Mouse (Mus musculus): ENCODE data around the gene Gpt2. TPM values are rescaled to one million over a fixed set of nuclear protein-coding genes. Genes with fewer than 3 reads are reported as not detected.

Gpt2 gene
- polyA plus RNA-seq (2012; ENCODE audit: insufficient read depth, insufficient read length, missing spikeins), result 6.1 and 7.4 TPM in 2 replicates

DNA sequence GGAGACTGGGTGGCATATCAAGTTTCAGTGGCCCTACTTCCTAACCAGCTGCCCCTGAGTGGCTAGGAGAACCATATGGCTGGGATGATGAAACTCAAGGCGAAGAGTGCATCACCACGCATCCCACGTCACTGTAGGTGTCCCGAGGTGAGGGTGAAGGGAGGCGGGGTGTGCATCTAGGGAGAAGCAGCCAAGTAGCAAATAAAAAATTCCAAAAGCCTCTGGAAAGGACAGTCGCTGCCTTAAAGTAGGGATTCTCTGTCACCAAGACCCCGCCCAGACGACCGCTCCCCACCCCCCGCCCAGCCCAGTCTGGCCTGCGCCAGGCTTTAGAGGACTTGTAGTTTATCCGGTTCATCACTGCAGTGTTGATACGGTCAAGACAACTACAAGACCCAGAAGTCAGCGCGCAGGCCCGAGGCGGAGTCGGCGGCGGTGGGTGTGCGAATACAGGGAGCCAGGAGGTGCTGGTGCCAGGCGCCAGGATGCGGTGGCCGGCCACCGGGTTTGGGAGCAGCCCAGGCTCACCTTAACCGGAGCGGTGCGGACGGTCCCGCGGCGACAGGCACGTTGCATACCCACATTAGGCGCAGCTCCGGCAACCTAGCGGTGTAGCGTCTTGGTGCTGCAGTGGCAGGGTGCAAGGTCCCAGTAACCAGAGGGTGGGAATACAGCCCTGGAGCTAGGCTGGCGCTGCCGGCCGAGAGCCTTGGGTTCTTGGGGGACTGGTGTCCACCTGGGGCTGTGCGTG is at the start of gene Gpt2:
Gpt2 (plus strand) TSS at position 452 of the 751 bp plus-strand sequence.
- Histone ChIP-seq H3K27ac (ENCODE audit: insufficient read depth, low read depth, low read length) (no peak within 1 kb of the TSS), H3K4me3 (ENCODE audit: insufficient read depth, low read length) (peak within 1 kb of the TSS; percentile 90), H3K4me1 (ENCODE audit: control insufficient read depth, insufficient read depth, low read length) (peaks cover 5% of the 10 kb centered on the region; the same call in 1 of the 2 replicates)
- TF ChIP-seq POLR2A (IDR thresholded peaks at IDR 0.05; ENCODE audit: borderline replicate concordance, low read depth, low read length) (no peak), CTCF (IDR thresholded peaks at IDR 0.05; ENCODE audit: low read depth, low read length) (no peak)

GRCm38 (mm10) chr8:85444092-85444491 is 48.3 kb upstream of the Gpt2 start:
- Histone ChIP-seq H3K4me1 (ENCODE audit: control insufficient read depth, insufficient read depth, low read length) (no peaks in the 10 kb centered on the region), H3K4me3 (ENCODE audit: insufficient read depth, low read length) (no peak overlapping the region), H3K27ac (ENCODE audit: insufficient read depth, low read depth, low read length) (no peak overlapping the region)
- TF ChIP-seq POLR2A (IDR thresholded peaks at IDR 0.05; ENCODE audit: borderline replicate concordance, low read depth, low read length) (no peak), CTCF (IDR thresholded peaks at IDR 0.05; ENCODE audit: low read depth, low read length) (no peak)

- Histone ChIP-seq H3K27ac (ENCODE audit: insufficient read depth, low read depth, low read length) (no peak overlapping the region), H3K4me3 (ENCODE audit: insufficient read depth, low read length) (no peak overlapping the region), H3K4me1 (ENCODE audit: control insufficient read depth, insufficient read depth, low read length) (peaks cover 5% of the 10 kb centered on the region; the same call in 1 of the 2 replicates)
- TF ChIP-seq POLR2A (IDR thresholded peaks at IDR 0.05; ENCODE audit: borderline replicate concordance, low read depth, low read length) (no peak), CTCF (IDR thresholded peaks at IDR 0.05; ENCODE audit: low read depth, low read length) (no peak)
Measured at GRCm38 (mm10) chr8:85445936-85446685, 46.3 kb upstream of the Gpt2 start.

GRCm38 (mm10) chr8:85450335-85450734 is 42.0 kb upstream of the Gpt2 start:
- H3K27ac ChIP-seq (ENCODE audit: insufficient read depth, low read depth, low read length), result no peak overlapping the region
- TF ChIP-seq CTCF (IDR thresholded peaks at IDR 0.05; ENCODE audit: low read depth, low read length), result no peak
- no peak for TF ChIP-seq POLR2A (IDR thresholded peaks at IDR 0.05; ENCODE audit: borderline replicate concordance, low read depth, low read length)
- no peak overlapping the region for H3K4me3 ChIP-seq (ENCODE audit: insufficient read depth, low read length)
- peaks cover 5% of the 10 kb centered on the region; the same call in 1 of the 2 replicates for H3K4me1 ChIP-seq (ENCODE audit: control insufficient read depth, insufficient read depth, low read length)

GRCm38 (mm10) chr8:85452328-85452727 is 40.0 kb upstream of the Gpt2 start:
- Histone ChIP-seq H3K4me3 (ENCODE audit: insufficient read depth, low read length) (no peak overlapping the region), H3K27ac (ENCODE audit: insufficient read depth, low read depth, low read length) (no peak overlapping the region), H3K4me1 (ENCODE audit: control insufficient read depth, insufficient read depth, low read length) (peaks cover 5% of the 10 kb centered on the region; the same call in 1 of the 2 replicates)
- no peak for TF ChIP-seq CTCF (IDR thresholded peaks at IDR 0.05; ENCODE audit: low read depth, low read length)

DNA sequence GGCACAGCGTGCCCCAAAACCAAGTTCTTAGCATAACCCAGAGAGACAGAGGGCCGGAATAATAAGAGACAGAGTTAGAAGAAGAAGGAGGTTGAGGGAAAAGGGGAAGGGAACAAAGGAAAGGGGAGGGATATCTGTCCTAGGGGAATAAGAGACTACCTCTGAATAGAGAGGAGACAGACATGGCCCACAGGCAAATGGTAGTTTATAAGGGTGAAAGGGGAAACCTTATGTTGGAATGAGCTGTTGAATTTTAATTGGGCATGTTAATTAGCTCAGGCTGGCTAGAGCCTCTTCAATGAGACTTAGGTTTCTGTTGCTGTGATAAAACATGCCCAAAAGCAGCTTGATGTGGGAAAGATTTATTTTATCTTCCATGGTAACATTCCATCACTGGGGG is 39.1 kb upstream of the Gpt2 start:
- H3K27ac ChIP-seq (ENCODE audit: insufficient read depth, low read depth, low read length), result no peak overlapping the region
- TF ChIP-seq POLR2A (IDR thresholded peaks at IDR 0.05; ENCODE audit: borderline replicate concordance, low read depth, low read length) (no peak), CTCF (IDR thresholded peaks at IDR 0.05; ENCODE audit: low read depth, low read length) (no peak)
- no peak overlapping the region for H3K4me3 ChIP-seq (ENCODE audit: insufficient read depth, low read length)
- peaks cover 5% of the 10 kb centered on the region; the same call in 1 of the 2 replicates for H3K4me1 ChIP-seq (ENCODE audit: control insufficient read depth, insufficient read depth, low read length)

- peaks cover 5% of the 10 kb centered on the region; the same call in 1 of the 2 replicates for H3K4me1 ChIP-seq (ENCODE audit: control insufficient read depth, insufficient read depth, low read length)
- H3K27ac ChIP-seq (ENCODE audit: insufficient read depth, low read depth, low read length), result no peak overlapping the region
- TF ChIP-seq POLR2A (IDR thresholded peaks at IDR 0.05; ENCODE audit: borderline replicate concordance, low read depth, low read length), result no peak
- TF ChIP-seq CTCF (IDR thresholded peaks at IDR 0.05; ENCODE audit: low read depth, low read length), result no peak
- no peak overlapping the region for H3K4me3 ChIP-seq (ENCODE audit: insufficient read depth, low read length)
Measured at GRCm38 (mm10) chr8:85454750-85455149, 37.6 kb upstream of the Gpt2 start.

GRCm38 (mm10) chr8:85456536-85456935 is 35.8 kb upstream of the Gpt2 start:
- no peaks in the 10 kb centered on the region for H3K4me1 ChIP-seq (ENCODE audit: control insufficient read depth, insufficient read depth, low read length)
- H3K4me3 ChIP-seq (ENCODE audit: insufficient read depth, low read length), result no peak overlapping the region
- H3K27ac ChIP-seq (ENCODE audit: insufficient read depth, low read depth, low read length), result no peak overlapping the region
- no peak for TF ChIP-seq POLR2A (IDR thresholded peaks at IDR 0.05; ENCODE audit: borderline replicate concordance, low read depth, low read length)
- peak; percentile 66 for TF ChIP-seq CTCF (IDR thresholded peaks at IDR 0.05; ENCODE audit: low read depth, low read length)

DNA sequence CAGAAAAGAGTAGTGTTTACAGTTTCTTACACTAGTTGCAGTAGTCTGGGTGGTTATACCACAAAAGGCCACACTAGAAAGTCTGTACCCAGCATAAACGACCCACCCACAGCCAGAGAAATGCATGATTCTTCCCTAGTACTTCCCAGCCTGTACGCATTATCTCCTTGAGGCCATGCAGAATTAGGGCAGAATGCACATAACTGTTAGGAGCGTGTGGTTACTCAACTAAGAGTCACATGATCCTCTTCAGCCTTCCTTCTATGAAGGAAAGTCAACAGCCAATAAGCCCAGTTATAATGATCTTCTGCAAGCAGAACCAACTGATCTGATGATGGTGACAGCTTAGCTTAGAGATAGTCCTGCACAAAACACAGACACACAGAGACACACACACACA is 32.8 kb upstream of the Gpt2 start:
- Histone ChIP-seq H3K4me1 (ENCODE audit: control insufficient read depth, insufficient read depth, low read length) (no peaks in the 10 kb centered on the region), H3K27ac (ENCODE audit: insufficient read depth, low read depth, low read length) (no peak overlapping the region), H3K4me3 (ENCODE audit: insufficient read depth, low read length) (no peak overlapping the region)
- TF ChIP-seq CTCF (IDR thresholded peaks at IDR 0.05; ENCODE audit: low read depth, low read length) (no peak), POLR2A (IDR thresholded peaks at IDR 0.05; ENCODE audit: borderline replicate concordance, low read depth, low read length) (no peak)

- TF ChIP-seq CTCF (IDR thresholded peaks at IDR 0.05; ENCODE audit: low read depth, low read length) (no peak), POLR2A (IDR thresholded peaks at IDR 0.05; ENCODE audit: borderline replicate concordance, low read depth, low read length) (no peak)
- Histone ChIP-seq H3K4me1 (ENCODE audit: control insufficient read depth, insufficient read depth, low read length) (no peaks in the 10 kb centered on the region), H3K27ac (ENCODE audit: insufficient read depth, low read depth, low read length) (no peak overlapping the region), H3K4me3 (ENCODE audit: insufficient read depth, low read length) (no peak overlapping the region)
Measured at GRCm38 (mm10) chr8:85460804-85461203, 31.6 kb upstream of the Gpt2 start.

Data from bone marrow macrophage, adult 2 months (primary cell).